Mouse (Mus musculus): Measurements from ENCODE around the gene Gm5475.

DNA sequence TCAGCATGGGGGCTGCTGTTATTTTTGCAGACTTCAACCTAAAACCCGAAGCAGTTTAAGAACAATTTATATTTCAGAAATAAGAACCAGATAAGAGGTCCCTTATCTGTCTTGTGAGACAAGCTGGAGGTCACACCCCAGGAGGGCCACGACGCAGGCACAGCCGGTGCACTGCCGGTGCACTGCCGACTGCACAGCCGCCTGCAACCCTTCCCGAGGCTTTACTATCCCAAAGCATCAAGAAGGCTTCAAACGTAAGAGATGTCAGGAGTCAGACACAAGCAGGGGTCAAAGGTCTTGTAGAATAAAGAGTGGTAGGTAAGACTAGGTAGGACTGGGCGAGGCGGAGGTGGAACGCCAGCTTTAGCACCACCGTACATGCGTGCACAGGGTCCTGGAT is 19.6 kb upstream of the Gm5475 start:
- no peak for TF ChIP-seq CTCF (IDR thresholded peaks at IDR 0.05; ENCODE audit: low read depth)
- TF ChIP-seq EP300 (optimal IDR thresholded peaks at IDR 0.05) = no peak
